Mouse (Mus musculus): ENCODE measurements around the gene Cenpt. TPM values are rescaled to one million over a fixed set of nuclear protein-coding genes. Genes with fewer than 3 reads are reported as not detected.
"Not testable (repeated sequence)": the region's sequence is repeated elsewhere in the genome, so short reads cannot be mapped to it uniquely, and the experiment has no call there.

The Cenpt gene
- polyA plus RNA-seq, 1 experiment from 2014 or later, result 9.3 TPM

- Histone ChIP-seq H3K27ac (ENCODE audit: low read depth, low read length) (no peak overlapping the region), H3K4me2 (replicated peaks; ENCODE audit: low read depth) (no peak overlapping the region), H3K36me3 (ENCODE audit: control insufficient read depth, insufficient read depth) (peaks cover 55% of the 10 kb centered on the region), H3K9ac (ENCODE audit: low read depth, low read length) (no peak overlapping the region), H3K9me3 (ENCODE audit: control insufficient read depth) (no peaks in the 10 kb centered on the region), H3K4me1 (replicated peaks; ENCODE audit: control insufficient read depth, insufficient read depth, low read length) (no peaks in the 10 kb centered on the region; the same call in 1 of the 2 replicates), H3K4me3 (ENCODE audit: low read depth, low read length) (no peak overlapping the region), H3K27me3 (replicated peaks; ENCODE audit: control insufficient read depth, insufficient read depth, low read length) (no peaks in the 10 kb centered on the region)
- ATAC-seq, result no peak
- 92% methylated on average over 11 of the region's 11 CpGs for WGBS
- no peak for TF ChIP-seq CTCF (IDR thresholded peaks at IDR 0.05; ENCODE audit: low read depth)
These were observed 6.4 kb downstream of the Cenpt start for GRCm38 (mm10) chr8:105846678-105847077.

DNA sequence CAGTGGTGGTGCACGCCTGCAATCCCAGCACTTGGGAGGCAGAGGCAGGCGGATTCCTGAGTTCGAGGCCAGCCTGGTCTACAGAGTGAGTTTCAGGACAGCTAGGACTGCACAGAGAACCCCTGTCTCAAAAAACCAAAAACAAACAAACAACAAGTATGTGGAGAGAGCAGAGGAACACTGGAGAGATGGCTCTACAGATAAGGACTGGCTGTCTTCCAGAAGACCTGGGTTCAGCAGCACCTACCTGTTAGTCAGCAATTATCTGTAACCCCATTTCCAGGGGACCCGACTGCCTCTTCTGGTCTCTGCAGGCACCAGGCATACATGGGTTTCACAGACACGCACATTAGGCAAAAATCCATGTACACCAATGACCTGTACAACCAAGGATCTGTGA lies 13.9 kb downstream of the Cenpt start:
- Histone ChIP-seq H3K4me3 (ENCODE audit: low read depth, low read length) (no peak overlapping the region), H3K36me3 (ENCODE audit: control insufficient read depth, insufficient read depth) (peaks cover 7% of the 10 kb centered on the region), H3K27me3 (replicated peaks; ENCODE audit: control insufficient read depth, insufficient read depth, low read length) (no peaks in the 10 kb centered on the region), H3K27ac (ENCODE audit: low read depth, low read length) (no peak overlapping the region), H3K9ac (ENCODE audit: low read depth, low read length) (no peak overlapping the region), H3K9me3 (ENCODE audit: control insufficient read depth) (no peaks in the 10 kb centered on the region), H3K4me1 (replicated peaks; ENCODE audit: control insufficient read depth, insufficient read depth, low read length) (no peaks in the 10 kb centered on the region), H3K4me2 (replicated peaks; ENCODE audit: low read depth) (no peak overlapping the region)
- 84% methylated on average over 5 of the region's 5 CpGs for WGBS
- no peak for TF ChIP-seq CTCF (IDR thresholded peaks at IDR 0.05; ENCODE audit: low read depth)
- ATAC-seq, result no peak

- no peak for ATAC-seq
- H3K9me3 ChIP-seq (ENCODE audit: control insufficient read depth), result no peaks in the 10 kb centered on the region
- H3K27me3 ChIP-seq (replicated peaks; ENCODE audit: control insufficient read depth, insufficient read depth, low read length), result no peaks in the 10 kb centered on the region
- 85% methylated on average over 6 of the region's 6 CpGs for WGBS
- H3K4me1 ChIP-seq (replicated peaks; ENCODE audit: control insufficient read depth, insufficient read depth, low read length), result no peaks in the 10 kb centered on the region
- no peak overlapping the region for H3K9ac ChIP-seq (ENCODE audit: low read depth, low read length)
- no peak overlapping the region for H3K4me3 ChIP-seq (ENCODE audit: low read depth, low read length)
- no peak overlapping the region for H3K4me2 ChIP-seq (replicated peaks; ENCODE audit: low read depth)
- TF ChIP-seq CTCF (IDR thresholded peaks at IDR 0.05; ENCODE audit: low read depth), result no peak
- no peaks in the 10 kb centered on the region for H3K36me3 ChIP-seq (ENCODE audit: control insufficient read depth, insufficient read depth)
- H3K27ac ChIP-seq (ENCODE audit: low read depth, low read length), result no peak overlapping the region
These were observed 16.1 kb downstream of the Cenpt start for GRCm38 (mm10) chr8:105836991-105837390.

GRCm38 (mm10) chr8:105835318-105835717 lies 17.8 kb downstream of the Cenpt start:
- TF ChIP-seq CTCF (IDR thresholded peaks at IDR 0.05; ENCODE audit: low read depth), result peak; percentile 75

GRCm38 (mm10) chr8:105833740-105834139 lies 19.3 kb downstream of the Cenpt start:
- H3K4me3 ChIP-seq (ENCODE audit: low read depth, low read length); H3K27ac ChIP-seq (ENCODE audit: low read depth, low read length); H3K9ac ChIP-seq (ENCODE audit: low read depth, low read length); H3K4me1 ChIP-seq (replicated peaks; ENCODE audit: control insufficient read depth, insufficient read depth, low read length); H3K36me3 ChIP-seq (ENCODE audit: control insufficient read depth, insufficient read depth); H3K4me2 ChIP-seq (replicated peaks; ENCODE audit: low read depth); H3K27me3 ChIP-seq (replicated peaks; ENCODE audit: control insufficient read depth, insufficient read depth, low read length); ATAC-seq; H3K9me3 ChIP-seq (ENCODE audit: control insufficient read depth): not testable (repeated sequence)
- 73% methylated on average over 2 of the region's 2 CpGs for WGBS

More at GRCm38 (mm10) chr8:105835318-105835717, 17.8 kb downstream of the Cenpt start:
- ATAC-seq, result peak; percentile 39; the same call in 1 of the 2 replicates
- no peaks in the 10 kb centered on the region for H3K36me3 ChIP-seq (ENCODE audit: control insufficient read depth, insufficient read depth)
- H3K9me3 ChIP-seq (ENCODE audit: control insufficient read depth), result no peaks in the 10 kb centered on the region
- H3K27me3 ChIP-seq (replicated peaks; ENCODE audit: control insufficient read depth, insufficient read depth, low read length), result no peaks in the 10 kb centered on the region
- no peak overlapping the region for H3K4me3 ChIP-seq (ENCODE audit: low read depth, low read length)
- no peak overlapping the region for H3K4me2 ChIP-seq (replicated peaks; ENCODE audit: low read depth)
- WGBS, result 31% methylated on average over 11 of the region's 11 CpGs
- no peaks in the 10 kb centered on the region for H3K4me1 ChIP-seq (replicated peaks; ENCODE audit: control insufficient read depth, insufficient read depth, low read length)
- H3K9ac ChIP-seq (ENCODE audit: low read depth, low read length), result no peak overlapping the region
- H3K27ac ChIP-seq (ENCODE audit: low read depth, low read length), result no peak overlapping the region

- under 1% methylated on average over 52 of the region's 52 CpGs for WGBS
These were observed 25.9 kb downstream of the Cenpt start, which contains the start of the genes Ranbp10 and Tsnaxip1 for GRCm38 (mm10) chr8:105826861-105827848. Gene Ranbp10 (minus strand): TSS chr8:105827350. Gene Tsnaxip1 (plus strand): TSS chr8:105827731.

More at GRCm38 (mm10) chr8:105826861-105827848, 25.9 kb downstream of the Cenpt start, which contains the start of the genes Ranbp10 and Tsnaxip1:
- no peaks in the 10 kb centered on the region for H3K9me3 ChIP-seq (ENCODE audit: control insufficient read depth)
- H3K9ac ChIP-seq (ENCODE audit: low read depth, low read length), result peak within 1 kb of the TSS; percentile 97
- peak; percentile 99 for ATAC-seq
- peak within 1 kb of the TSS; percentile 96 for H3K4me3 ChIP-seq (ENCODE audit: low read depth, low read length)
- no peak for TF ChIP-seq CTCF (IDR thresholded peaks at IDR 0.05; ENCODE audit: low read depth)
- H3K27ac ChIP-seq (ENCODE audit: low read depth, low read length), result peak within 1 kb of the TSS; percentile 64; the same call in 1 of the 2 replicates
- no peaks in the 10 kb centered on the region for H3K27me3 ChIP-seq (replicated peaks; ENCODE audit: control insufficient read depth, insufficient read depth, low read length)
- peaks cover 15% of the 10 kb centered on the region; the same call in 1 of the 2 replicates for H3K36me3 ChIP-seq (ENCODE audit: control insufficient read depth, insufficient read depth)
- H3K4me1 ChIP-seq (replicated peaks; ENCODE audit: control insufficient read depth, insufficient read depth, low read length), result peaks cover 6% of the 10 kb centered on the region; the same call in 1 of the 2 replicates
- peak within 1 kb of the TSS; percentile 73 for H3K4me2 ChIP-seq (replicated peaks; ENCODE audit: low read depth)
